Mouse (Mus musculus) CH12.LX (cell line): Measurements from ENCODE around the gene Ccdc141. TPM values are rescaled to one million over a fixed set of nuclear protein-coding genes. Genes with fewer than 3 reads are reported as not detected.

Experiments
- DNase-seq: peaks from one replicate; pipeline ENCODE4 v3.0.0-alpha.2; 2013; ENCODE audit errors: extremely low read depth
- H3K27ac ChIP-seq: 2 replicates; pipeline ENCODE4 v1.5.1; 2012; ENCODE audit warnings: low read depth, mild to moderate bottlenecking, control low read depth, moderate library complexity; ENCODE audit not compliant: insufficient read depth
- H3K27me3 ChIP-seq: replicated peaks from 2 replicates; pipeline ENCODE3; 2012; ENCODE audit warnings: inconsistent platforms
- H3K36me3 ChIP-seq, 2 experiments: replicated peaks in 1 of 2; 2 replicates each; pipeline versions ENCODE3 to v1.6.1; 2012; ENCODE audit warnings: inconsistent platforms in 1 of 2, low read length in 1 of 2, mild to moderate bottlenecking in 1 of 2, mixed read lengths in 1 of 2, moderate library complexity in 1 of 2; ENCODE audit not compliant: control insufficient read depth in 1 of 2, insufficient read depth in 1 of 2
- H3K4me1 ChIP-seq, 2 experiments: 2 replicates each; pipeline ENCODE4 v1.6.1; 2012; ENCODE audit warnings: inconsistent platforms in 1 of 2, moderate library complexity in 1 of 2; ENCODE audit not compliant: insufficient read depth in 2 of 2, control insufficient read depth in 1 of 2
- H3K4me2 ChIP-seq: 2 replicates; pipeline ENCODE4 v1.6.1; 2012; ENCODE audit warnings: low read depth, mild to moderate bottlenecking, control low read depth; ENCODE audit not compliant: poor library complexity, insufficient read depth, severe bottlenecking
- H3K4me3 ChIP-seq, 3 experiments: fragments of 150-350 bp in 1 of 3; sonication (generic) in 1 of 3; replicated peaks in 1 of 3; 2 replicates each; pipeline versions ENCODE3 to v1.5.1; 2011 to 2012; ENCODE audit warnings: low read depth in 2 of 3, low read length in 2 of 3, mild to moderate bottlenecking in 2 of 3, moderate library complexity in 2 of 3, control low read depth in 1 of 3, improper control_type of control experiment in 1 of 3, inconsistent platforms in 1 of 3, mixed read lengths in 1 of 3; ENCODE audit not compliant: poor library complexity in 1 of 3
- H3K79me2 ChIP-seq: replicated peaks from 2 replicates; pipeline ENCODE4 v1.6.1; 2012; ENCODE audit warnings: mild to moderate bottlenecking, moderate library complexity; ENCODE audit not compliant: control insufficient read depth, poor library complexity, insufficient read depth, severe bottlenecking; ENCODE audit errors: extremely low read depth
- H3K9ac ChIP-seq: 2 replicates; pipeline ENCODE4 v1.6.1; 2012; ENCODE audit warnings: low read depth, mild to moderate bottlenecking, control low read depth, moderate library complexity; ENCODE audit not compliant: insufficient read depth
- H3K9me3 ChIP-seq: replicated peaks from 2 replicates; pipeline ENCODE3; 2012; ENCODE audit warnings: low read length, inconsistent platforms, mixed read lengths
- BHLHE40 ChIP-seq: IDR thresholded peaks from 2 replicates; pipeline ENCODE4 v1.6.1; 2011; ENCODE audit warnings: mild to moderate bottlenecking, low read depth, low read length, improper control_type of control experiment
- CHD1 ChIP-seq: IDR thresholded peaks from 2 replicates; pipeline ENCODE4 v1.6.1; 2012; ENCODE audit warnings: low read depth, low read length, improper control_type of control experiment, inconsistent platforms
- CHD2 ChIP-seq: IDR thresholded peaks from 2 replicates; pipeline ENCODE4 v1.6.1; 2011; ENCODE audit warnings: low read length, improper control_type of control experiment
- CTCF ChIP-seq, 2 experiments: IDR thresholded peaks in 1 of 2; conservative IDR thresholded peaks in 1 of 2; 2 replicates each; pipeline ENCODE4 v1.5.1; 2011 to 2012; ENCODE audit warnings: low read depth in 2 of 2, low read length in 2 of 2, improper control_type of control experiment in 1 of 2, inconsistent platforms in 1 of 2, mild to moderate bottlenecking in 1 of 2, moderate library complexity in 1 of 2
- E2F4 ChIP-seq: IDR thresholded peaks from 2 replicates; pipeline ENCODE4 v1.6.1; 2011; ENCODE audit warnings: low read depth, low read length, improper control_type of control experiment; ENCODE audit not compliant: insufficient replicate concordance
- ELF1 ChIP-seq: IDR thresholded peaks from 2 replicates; pipeline ENCODE4 v1.6.1; 2014; ENCODE audit warnings: low read depth, mild to moderate bottlenecking, inconsistent platforms, low read length, improper control_type of control experiment
- EP300 ChIP-seq: IDR thresholded peaks from 2 replicates; pipeline ENCODE4 v1.6.1; 2011; ENCODE audit warnings: low read length, improper control_type of control experiment
- GABPA ChIP-seq: IDR thresholded peaks from 2 replicates; pipeline ENCODE4 v1.6.1; 2012; ENCODE audit warnings: low read depth, low read length, improper control_type of control experiment, inconsistent platforms; ENCODE audit not compliant: insufficient replicate concordance
- HCFC1 ChIP-seq: IDR thresholded peaks from 2 replicates; pipeline ENCODE4 v1.6.1; 2012; ENCODE audit warnings: low read depth, mild to moderate bottlenecking, inconsistent platforms, low read length, improper control_type of control experiment
- JUN ChIP-seq: IDR thresholded peaks from 2 replicates; pipeline ENCODE4 v1.6.1; 2011; ENCODE audit warnings: low read depth, mild to moderate bottlenecking, low read length, improper control_type of control experiment, moderate library complexity; ENCODE audit not compliant: insufficient read depth
- KAT2A ChIP-seq: IDR thresholded peaks from 2 replicates; pipeline ENCODE4 v1.6.1; 2012; ENCODE audit warnings: low read length, improper control_type of control experiment, inconsistent platforms; ENCODE audit not compliant: insufficient replicate concordance
- MAFK ChIP-seq: IDR thresholded peaks from 2 replicates; pipeline ENCODE4 v1.6.1; 2011; ENCODE audit warnings: low read length, improper control_type of control experiment; ENCODE audit not compliant: insufficient replicate concordance
- MAZ ChIP-seq: IDR thresholded peaks from 2 replicates; pipeline ENCODE4 v1.6.1; 2012; ENCODE audit warnings: low read depth, mild to moderate bottlenecking, inconsistent platforms, low read length, improper control_type of control experiment, moderate library complexity
- MXI1 ChIP-seq: IDR thresholded peaks from 2 replicates; pipeline ENCODE4 v1.6.1; 2011; ENCODE audit warnings: mild to moderate bottlenecking, low read depth, low read length, improper control_type of control experiment
- MYC ChIP-seq: IDR thresholded peaks from 2 replicates; pipeline ENCODE4 v1.6.1; 2011; ENCODE audit warnings: low read depth, mild to moderate bottlenecking, improper control_type of control experiment, low read length
- NRF1 ChIP-seq: IDR thresholded peaks from 2 replicates; pipeline ENCODE4 v1.6.1; 2014; ENCODE audit warnings: low read depth, mild to moderate bottlenecking, inconsistent platforms, low read length, improper control_type of control experiment, moderate library complexity
- SMC3 ChIP-seq: IDR thresholded peaks from 2 replicates; pipeline ENCODE4 v1.6.1; 2011; ENCODE audit warnings: low read depth, low read length, improper control_type of control experiment
- TBP ChIP-seq: conservative IDR thresholded peaks from 2 replicates; pipeline ENCODE4 v1.6.1; 2011; ENCODE audit warnings: low read depth, low read length, improper control_type of control experiment
- USF1 ChIP-seq: IDR thresholded peaks from 2 replicates; pipeline ENCODE4 v1.6.1; 2014; ENCODE audit warnings: low read depth, mild to moderate bottlenecking, inconsistent platforms, low read length, improper control_type of control experiment
- USF2 ChIP-seq: conservative IDR thresholded peaks from 2 replicates; pipeline ENCODE4 v1.6.1; 2011; ENCODE audit warnings: low read depth, low read length, improper control_type of control experiment
- dilution Hi-C: fragments of 300-500 bp; cut with MboI; formaldehyde crosslinking; loops from 2 replicates; pipeline ENCODE4 v1.14.3; 2020; ENCODE audit warnings: low sequenced_read_pairs; ENCODE audit not compliant: extremely low pct_unique_long_range_greater_than_20kb, extremely low pct_ligation_motif_present
- in situ Hi-C: fragments of 300-500 bp; cut with MboI; formaldehyde crosslinking; loops from 3 replicates; pipeline ENCODE4 v1.14.3; 2019; ENCODE audit warnings: low sequenced_read_pairs, low pct_ligation_motif_present, low pct_unique_long_range_greater_than_20kb, mixed read lengths
- polyA plus RNA-seq: library from polyadenylated mRNA; unstranded; fragments of >175 nt; gene quantifications from 2 replicates; pipeline ENCODE4 v1.2.1, GENCODE M21; 2012; ENCODE audit warnings: low read depth; ENCODE audit not compliant: insufficient read length
- total RNA-seq, 2 experiments: library from RNA; depleted of rRNA; stranded (reverse); fragments of 300-350 nt in 1 of 2; fragments of >200 nt in 1 of 2; gene quantifications; 2 replicates each; pipeline ENCODE4 v1.2.3; 2012 to 2014

The Ccdc141 gene
- total and polyA plus RNA-seq, 3 experiments = not detected

- in situ Hi-C loops = no loop called here
- no peaks in the 10 kb centered on the region for H3K27me3 ChIP-seq
- no peak for TF ChIP-seq USF2
- no peak overlapping the region for H3K27ac ChIP-seq
- H3K36me3 ChIP-seq = no peaks in the 10 kb centered on the region
- no peak overlapping the region for H3K4me2 ChIP-seq
- H3K4me1 ChIP-seq = no peaks in the 10 kb centered on the region
- no peak for DNase-seq
- H3K9me3 ChIP-seq = peaks cover 17% of the 10 kb centered on the region
- no peak overlapping the region for H3K9ac ChIP-seq
- no peak overlapping the region for H3K4me3 ChIP-seq
- H3K79me2 ChIP-seq = no peaks in the 10 kb centered on the region
- dilution Hi-C loops = no loop called here
These were observed 85.1 kb downstream of the Ccdc141 start for GRCm38 (mm10) chr2:77085313-77085712.

- H3K79me2 ChIP-seq = no peaks in the 10 kb centered on the region
- dilution Hi-C loops = no loop called here
- no peak overlapping the region for H3K4me3 ChIP-seq
- no peak overlapping the region for H3K4me2 ChIP-seq
- no peaks in the 10 kb centered on the region for H3K4me1 ChIP-seq
- TF ChIP-seq TBP (no peak), KAT2A (no peak), USF2 (no peak), CTCF (conservative IDR thresholded peaks at IDR 0.05 in 1 of 2, IDR thresholded peaks at IDR 0.05 in 1 of 2; ENCODE audit: low read depth in 2 of 2, low read length in 2 of 2) (peak in 1 of 2 experiments; percentile 31; a peak in 2 of 4 replicates)
- no peak overlapping the region for H3K27ac ChIP-seq
- no peak overlapping the region for H3K9ac ChIP-seq
- H3K27me3 ChIP-seq = no peaks in the 10 kb centered on the region
- H3K9me3 ChIP-seq = peaks cover 19% of the 10 kb centered on the region
- in situ Hi-C loops = no loop called here
- no peaks in the 10 kb centered on the region for H3K36me3 ChIP-seq
- no peak for DNase-seq
These were observed 85.8 kb downstream of the Ccdc141 start for GRCm38 (mm10) chr2:77084629-77085028.

- Histone ChIP-seq H3K27ac (no peak overlapping the region), H3K9me3 (peaks cover 15% of the 10 kb centered on the region), H3K27me3 (no peaks in the 10 kb centered on the region), H3K36me3 (no peaks in the 10 kb centered on the region), H3K9ac (no peak overlapping the region), H3K79me2 (no peaks in the 10 kb centered on the region), H3K4me1 (no peaks in the 10 kb centered on the region), H3K4me3 (no peak overlapping the region), H3K4me2 (no peak overlapping the region)
- in situ Hi-C loops (no loop called here), dilution Hi-C loops (no loop called here)
- no peak for DNase-seq
- TF ChIP-seq TBP (no peak), USF1 (no peak), ELF1 (no peak), JUN (no peak), CTCF (conservative IDR thresholded peaks at IDR 0.05 in 1 of 2, IDR thresholded peaks at IDR 0.05 in 1 of 2; ENCODE audit: low read depth in 2 of 2, low read length in 2 of 2) (no peak), CHD2 (no peak), HCFC1 (no peak), CHD1 (no peak), BHLHE40 (no peak), MYC (no peak), MXI1 (no peak), MAZ (no peak), NRF1 (no peak), SMC3 (no peak), E2F4 (no peak), MAFK (no peak), KAT2A (no peak), EP300 (no peak), GABPA (no peak), USF2 (no peak)
These were observed 89.3 kb downstream of the Ccdc141 start for GRCm38 (mm10) chr2:77081156-77081555.
